Mouse (Mus musculus) right cerebral cortex, adult 2 months (tissue): ENCODE measurements around the gene Bhlhe23.

Experiments used
- DNase-seq, 2 experiments: peaks; one replicate each; pipeline ENCODE4 v3.0.0; 2021 to 2022; ENCODE audit warnings: low spot score in 2 of 2

Gene Bhlhe23

GRCm38 (mm10) chr2:180776793-180777192 lies at the start of gene Bhlhe23:
Gene Bhlhe23 (minus strand): TSS chr2:180776900.
- no peak for DNase-seq

GRCm38 (mm10) chr2:180825147-180825941 lies 48.6 kb upstream of the Bhlhe23 start:
- DNase-seq: peak; percentile 75 to 79

GRCm38 (mm10) chr2:180824724-180825123 lies 48.0 kb upstream of the Bhlhe23 start:
- peak in 1 of 2 experiments; percentile 65 for DNase-seq

- peak; percentile 61 to 62 for DNase-seq
Observed at GRCm38 (mm10) chr2:180824061-180824460, 47.4 kb upstream of the Bhlhe23 start.

GRCm38 (mm10) chr2:180822476-180822875 lies 45.8 kb upstream of the Bhlhe23 start:
- peak; percentile 79 for DNase-seq

- no peak for DNase-seq
Observed at GRCm38 (mm10) chr2:180819504-180819903, 42.8 kb upstream of the Bhlhe23 start.

GRCm38 (mm10) chr2:180816440-180817065 lies 39.9 kb upstream of the Bhlhe23 start:
- DNase-seq: no peak

GRCm38 (mm10) chr2:180813982-180814568 lies 37.4 kb upstream of the Bhlhe23 start:
- DNase-seq: no peak

- DNase-seq: no peak
Observed at GRCm38 (mm10) chr2:180811002-180811401, 34.3 kb upstream of the Bhlhe23 start.

- DNase-seq: no peak
Observed at GRCm38 (mm10) chr2:180809510-180809909, 32.8 kb upstream of the Bhlhe23 start.

- DNase-seq: peak; percentile 78 to 79
Observed at GRCm38 (mm10) chr2:180805966-180806365, 29.3 kb upstream of the Bhlhe23 start.

- DNase-seq: no peak
Observed at GRCm38 (mm10) chr2:180796008-180796407, 19.3 kb upstream of the Bhlhe23 start.

GRCm38 (mm10) chr2:180795597-180795996 lies 18.9 kb upstream of the Bhlhe23 start:
- DNase-seq: no peak

GRCm38 (mm10) chr2:180794422-180794821 lies 17.7 kb upstream of the Bhlhe23 start:
- no peak for DNase-seq

- DNase-seq: peak; percentile 68 to 77
Observed at GRCm38 (mm10) chr2:180791674-180792073, 15.0 kb upstream of the Bhlhe23 start.

- no peak for DNase-seq
Observed at GRCm38 (mm10) chr2:180788843-180789242, 12.1 kb upstream of the Bhlhe23 start.

- DNase-seq: no peak
Observed at GRCm38 (mm10) chr2:180788386-180788785, 11.7 kb upstream of the Bhlhe23 start.

- DNase-seq: no peak
Observed at GRCm38 (mm10) chr2:180787566-180788232, 11.0 kb upstream of the Bhlhe23 start.

GRCm38 (mm10) chr2:180786732-180787131 lies 10.0 kb upstream of the Bhlhe23 start:
- peak; percentile 61 for DNase-seq

- DNase-seq: no peak
Observed at GRCm38 (mm10) chr2:180780282-180780681, 3.6 kb upstream of the Bhlhe23 start.

GRCm38 (mm10) chr2:180779226-180780104 lies 2.8 kb upstream of the Bhlhe23 start:
- DNase-seq: peak; percentile 69 to 70
